Mouse (Mus musculus) adrenal gland, postnatal 14 days (tissue): ENCODE data around the gene Gm39566. TPM values are rescaled to one million over a fixed set of nuclear protein-coding genes. Genes with fewer than 3 reads are reported as not detected.
A peak's percentile ranks its signal among the peaks of the same experiment; 100 is the strongest.
"Not testable (repeated sequence)": the region's sequence is repeated elsewhere in the genome, so short reads cannot be mapped to it uniquely, and the experiment has no call there.

ENCODE experiments used
- DNase-seq: peaks from one replicate; pipeline ENCODE4 v3.0.0; 2021; ENCODE audit warnings: mixed read lengths
- long read RNA-seq, 2 experiments: library from polyadenylated mRNA; stranded (forward); transcript quantifications; one replicate each; pipeline ENCODE4 v2.0.0; 2021
- total RNA-seq: library from RNA; stranded (reverse); gene quantifications from 2 replicates; pipeline ENCODE4 v1.2.3, GENCODE M21; 2021

Gene Gm39566
- total RNA-seq: not detected in 2 replicates
- long read RNA-seq, experiment 1: 0 reads
- long read RNA-seq, experiment 2: 0 reads

- DNase-seq: no peak
Measured at GRCm38 (mm10) chr11:69815155-69815554, at the start of gene Gm39566. TSS of gene Gm39566 (minus strand) at chr11:69815298.

GRCm38 (mm10) chr11:69864138-69864860 lies 49.2 kb upstream of the Gm39566 start:
- DNase-seq: no peak

GRCm38 (mm10) chr11:69863729-69864128 lies 48.6 kb upstream of the Gm39566 start:
- DNase-seq: not testable (repeated sequence)

- DNase-seq: no peak
Measured at GRCm38 (mm10) chr11:69858113-69858998, 43.3 kb upstream of the Gm39566 start, which contains the start of gene Tnk1. TSS of gene Tnk1 (minus strand) at chr11:69858730.

- peak; percentile 73 for DNase-seq
Measured at GRCm38 (mm10) chr11:69855347-69855746, 40.2 kb upstream of the Gm39566 start.

DNA sequence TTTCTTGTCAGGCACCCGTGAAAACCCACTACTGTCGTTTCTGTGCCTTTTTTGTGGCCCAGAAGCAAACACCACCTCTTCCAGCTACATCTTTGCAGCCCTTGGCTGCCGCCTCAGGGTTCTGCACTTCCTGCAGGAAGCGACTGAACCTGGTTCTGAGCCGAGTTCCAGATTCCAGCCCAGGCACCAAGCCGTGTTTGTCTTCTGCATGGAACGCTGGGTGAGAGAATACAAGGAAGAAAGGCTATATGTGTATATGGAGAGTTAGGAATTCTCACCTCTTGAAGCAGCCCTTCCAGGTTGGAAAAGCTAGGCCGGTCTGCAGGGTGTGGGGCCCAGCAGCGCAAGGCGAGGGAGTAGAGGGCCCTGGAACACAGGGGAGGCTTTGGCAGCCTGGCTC lies 39.6 kb upstream of the Gm39566 start:
- DNase-seq: no peak

DNA sequence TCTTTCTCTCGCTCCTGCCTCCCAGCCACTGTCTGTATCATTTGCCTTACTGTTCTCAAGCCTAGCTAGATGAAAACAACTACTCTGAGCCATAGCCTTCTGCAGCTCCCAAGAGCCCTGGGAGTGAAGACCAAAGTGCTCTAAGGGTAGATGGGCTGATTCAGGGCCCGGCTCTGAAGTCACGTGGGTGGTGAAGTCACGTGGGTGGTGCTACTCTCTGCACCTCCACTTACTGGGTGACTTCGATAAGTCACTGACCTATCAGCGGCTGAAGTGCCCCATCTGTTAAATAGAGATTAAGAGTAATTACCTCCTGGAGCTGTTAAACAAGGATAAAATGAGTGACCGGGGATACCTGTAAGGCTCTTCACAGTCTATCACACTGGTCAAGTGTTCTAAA lies 38.9 kb upstream of the Gm39566 start:
- DNase-seq: no peak

DNA sequence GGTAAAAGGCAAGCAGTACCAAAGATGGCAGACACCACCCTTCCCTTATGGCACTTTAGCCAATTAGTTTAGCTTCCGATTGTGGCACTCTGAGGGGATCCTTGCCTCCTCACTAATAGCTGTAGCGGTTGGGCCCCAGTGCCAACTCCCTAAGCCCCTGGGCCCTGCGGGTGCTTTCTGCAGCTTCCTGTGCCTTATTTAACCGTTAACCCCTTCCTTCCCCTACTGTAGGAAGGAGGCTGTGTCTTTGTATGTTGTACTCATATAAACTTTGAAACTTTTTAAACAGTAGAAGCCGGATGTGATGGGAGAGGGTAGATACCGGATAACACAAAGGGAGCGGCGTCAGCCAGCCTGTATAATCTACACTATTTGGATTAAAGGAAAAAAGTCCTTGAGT lies 35.7 kb upstream of the Gm39566 start:
- DNase-seq: no peak

DNA sequence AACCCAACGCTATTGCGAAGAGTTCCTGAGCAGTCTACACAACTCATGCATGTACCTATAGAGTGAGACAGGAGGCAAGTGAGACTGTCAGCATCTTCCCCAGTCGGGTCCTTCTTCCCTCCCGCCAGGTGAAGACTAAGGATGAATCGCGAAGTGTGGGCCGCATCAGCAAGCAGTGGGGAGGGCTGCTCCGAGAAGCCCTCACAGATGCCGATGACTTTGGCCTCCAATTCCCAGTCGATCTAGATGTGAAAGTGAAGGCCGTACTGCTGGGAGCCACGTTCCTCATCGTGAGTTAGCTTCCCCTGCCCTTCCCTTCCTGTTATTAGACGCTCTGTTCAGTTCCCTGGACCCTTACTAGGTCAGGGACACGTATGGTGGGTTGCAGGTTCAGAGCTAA lies 34.8 kb upstream of the Gm39566 start:
- no peak for DNase-seq

GRCm38 (mm10) chr11:69849128-69849527 lies 34.0 kb upstream of the Gm39566 start:
- no peak for DNase-seq

DNA sequence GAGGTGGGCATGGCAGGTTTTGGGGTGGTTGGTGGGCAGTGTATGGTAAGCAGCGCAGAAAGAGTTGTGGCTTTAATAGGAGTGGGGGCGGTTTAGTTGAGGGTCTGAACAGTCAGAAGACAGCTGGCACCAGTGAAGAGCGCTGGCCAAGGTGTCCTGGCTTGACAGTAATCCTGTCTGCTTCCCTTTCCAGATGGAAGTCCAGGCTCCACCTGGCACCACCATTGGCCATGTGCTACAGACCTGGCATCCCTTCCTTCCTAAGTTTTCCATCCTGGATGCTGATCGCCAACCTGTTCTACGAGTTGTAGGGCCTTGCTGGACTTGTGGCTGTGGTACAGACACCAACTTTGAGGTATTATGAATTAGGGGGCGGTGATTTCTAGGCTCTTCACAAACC lies 32.9 kb upstream of the Gm39566 start:
- no peak for DNase-seq

DNA sequence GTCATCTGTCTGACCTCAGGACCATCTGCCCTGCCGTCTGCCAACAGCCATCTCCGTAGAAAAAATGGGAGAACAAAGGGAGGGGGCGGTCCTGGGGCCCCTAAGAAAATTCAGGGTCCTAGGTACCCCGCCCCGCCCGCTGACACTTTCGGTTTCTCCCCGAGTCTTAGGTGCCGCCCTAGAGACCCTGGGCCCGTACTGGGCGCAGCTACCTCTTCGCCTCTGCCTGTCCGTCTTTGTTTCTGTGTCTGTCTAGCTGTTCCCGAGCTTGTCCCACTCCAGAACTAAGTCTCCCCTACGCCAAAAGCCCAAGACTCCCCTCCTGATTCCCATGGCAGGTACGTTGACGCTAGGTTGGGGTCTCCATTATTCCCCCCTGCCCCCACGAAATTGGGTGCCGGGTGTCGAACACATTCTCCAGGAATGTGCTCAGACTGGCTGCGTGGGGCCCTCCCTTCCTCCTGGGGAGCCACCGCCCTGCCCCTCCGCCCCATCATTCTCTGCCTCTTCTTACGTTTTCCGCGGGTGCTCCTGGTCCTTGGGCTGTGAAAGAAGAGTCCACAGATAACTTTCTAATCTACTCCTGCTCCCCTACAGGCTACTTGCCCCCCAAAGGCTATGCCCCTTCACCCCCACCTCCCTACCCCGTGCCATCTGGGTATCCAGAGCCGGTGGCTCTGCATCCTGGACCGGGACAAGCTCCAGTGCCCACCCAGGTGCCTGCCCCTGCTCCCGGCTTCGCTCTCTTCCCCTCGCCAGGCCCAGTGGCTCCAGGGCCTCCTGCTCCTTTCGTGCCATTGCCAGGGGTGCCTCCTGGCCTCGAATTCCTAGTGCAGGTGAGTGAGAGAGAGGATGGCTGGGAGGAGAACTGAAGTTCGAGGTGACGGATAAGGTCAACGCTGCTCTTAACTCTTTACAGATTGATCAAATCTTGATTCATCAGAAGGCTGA lies 31.9 kb upstream of the Gm39566 start:
- DNase-seq: no peak

- peak; percentile 96 for DNase-seq
Measured at GRCm38 (mm10) chr11:69846198-69846680, 31.1 kb upstream of the Gm39566 start, which contains the start of gene Plscr3. TSS of gene Plscr3 (plus strand) at chr11:69846376.

DNA sequence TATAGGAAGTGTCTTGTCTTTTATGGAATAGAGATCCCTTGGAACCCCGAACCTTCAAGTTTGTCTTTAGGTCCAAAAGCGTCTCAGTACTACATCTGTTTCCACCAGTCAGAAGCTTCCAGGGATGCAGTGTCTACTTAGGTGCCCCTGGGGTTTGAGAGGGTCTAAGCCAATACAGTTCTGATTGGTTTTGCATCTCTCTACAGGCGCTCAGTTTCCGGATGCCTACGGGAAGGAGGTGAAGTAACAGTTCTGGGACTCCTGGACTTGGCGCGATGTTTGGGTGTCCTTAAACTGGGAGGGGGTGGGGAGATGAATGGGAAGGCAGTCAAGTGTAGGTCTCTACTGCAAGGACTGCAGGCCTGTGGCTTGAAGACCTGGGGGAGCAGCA lies 23.6 kb upstream of the Gm39566 start:
- peak; percentile 38 for DNase-seq

GRCm38 (mm10) chr11:69837952-69838713 lies 23.0 kb upstream of the Gm39566 start, which contains the start of gene Tmem256:
TSS of gene Tmem256 (plus strand) at chr11:69838514.
- peak; percentile 96 for DNase-seq

DNA sequence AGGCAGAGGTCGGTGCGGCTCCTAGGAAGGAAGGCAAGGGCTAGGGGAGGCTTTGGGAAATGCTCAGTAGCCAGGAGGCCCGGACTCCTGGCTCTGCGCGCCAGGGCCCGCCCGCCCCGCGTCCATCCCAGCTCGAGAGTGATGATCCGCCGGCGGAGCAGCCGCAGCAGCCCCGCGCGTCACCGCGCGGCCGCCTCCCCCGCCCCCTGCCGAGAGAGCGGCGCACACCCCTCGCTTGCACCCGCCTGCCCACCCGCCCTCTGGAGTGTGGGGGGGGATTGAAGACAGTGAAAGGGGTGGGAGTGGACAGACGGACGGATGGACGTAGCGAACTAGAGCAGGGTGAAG lies 22.5 kb upstream of the Gm39566 start, which contains the start of gene Nlgn2:
Nlgn2 (minus strand) TSS at position 181 of the 348 bp plus-strand sequence.
- DNase-seq: peak; percentile 86

DNA sequence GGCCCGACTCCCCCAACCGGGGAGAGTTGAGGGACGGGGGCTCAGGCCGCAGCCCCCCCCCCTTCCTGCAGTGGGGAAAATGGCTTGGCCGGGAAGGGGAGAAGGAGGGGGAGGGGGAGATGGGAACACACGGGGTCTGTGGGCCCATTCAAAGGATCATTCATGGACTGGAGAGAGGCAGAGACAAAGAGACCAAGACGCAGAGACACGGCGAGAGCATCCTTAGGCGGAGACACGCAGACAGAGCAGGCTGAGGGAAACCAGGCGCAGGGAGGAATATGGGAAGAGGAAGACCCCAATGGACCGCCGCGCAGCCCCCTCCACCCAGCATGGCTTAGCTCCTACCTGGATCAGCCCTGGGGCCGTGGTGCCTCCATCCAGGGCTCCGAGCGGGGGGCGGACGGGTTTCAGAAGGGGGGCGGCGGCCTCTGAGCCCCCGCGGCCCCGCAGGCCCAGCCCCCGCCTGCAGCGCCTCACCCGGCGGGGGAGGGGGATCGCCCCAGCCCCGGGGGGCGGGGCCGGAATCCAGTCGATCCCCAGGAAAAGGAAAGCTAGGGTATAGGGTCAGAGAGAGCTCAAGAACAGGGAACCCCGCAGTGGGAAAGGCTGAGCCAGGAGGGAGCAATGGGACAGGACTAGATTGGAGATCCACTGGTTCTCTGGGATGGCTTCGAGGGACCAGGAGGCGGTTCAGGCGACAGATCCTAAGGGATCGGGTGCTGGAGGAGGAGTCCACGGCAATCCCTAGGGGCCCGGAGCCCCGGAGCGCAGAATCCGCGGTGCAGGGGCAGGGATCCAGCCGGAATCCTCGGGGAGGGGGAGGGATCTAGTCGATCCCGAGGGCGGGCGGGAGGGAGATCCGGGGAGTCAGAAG lies 21.8 kb upstream of the Gm39566 start:
- DNase-seq: peak; percentile 58

DNA sequence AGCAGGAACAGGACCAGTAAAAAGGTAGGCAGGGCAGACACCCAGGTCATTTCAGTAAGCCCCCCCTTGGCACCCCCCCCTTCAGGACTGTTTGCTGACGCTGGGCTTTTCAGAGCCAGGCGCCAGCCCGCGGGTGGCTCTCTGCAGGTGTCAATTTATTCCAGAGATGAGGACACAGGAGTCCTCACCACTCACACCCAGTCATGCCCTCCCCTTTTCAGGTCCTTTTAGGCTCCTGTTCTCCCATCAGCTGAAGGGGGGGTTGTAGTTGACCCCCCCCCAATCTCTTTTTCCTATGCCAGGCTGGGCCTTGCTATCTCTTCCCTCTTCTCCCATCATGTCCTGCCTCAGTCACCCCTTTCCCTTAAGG lies 20.9 kb upstream of the Gm39566 start:
- DNase-seq: no peak

DNA sequence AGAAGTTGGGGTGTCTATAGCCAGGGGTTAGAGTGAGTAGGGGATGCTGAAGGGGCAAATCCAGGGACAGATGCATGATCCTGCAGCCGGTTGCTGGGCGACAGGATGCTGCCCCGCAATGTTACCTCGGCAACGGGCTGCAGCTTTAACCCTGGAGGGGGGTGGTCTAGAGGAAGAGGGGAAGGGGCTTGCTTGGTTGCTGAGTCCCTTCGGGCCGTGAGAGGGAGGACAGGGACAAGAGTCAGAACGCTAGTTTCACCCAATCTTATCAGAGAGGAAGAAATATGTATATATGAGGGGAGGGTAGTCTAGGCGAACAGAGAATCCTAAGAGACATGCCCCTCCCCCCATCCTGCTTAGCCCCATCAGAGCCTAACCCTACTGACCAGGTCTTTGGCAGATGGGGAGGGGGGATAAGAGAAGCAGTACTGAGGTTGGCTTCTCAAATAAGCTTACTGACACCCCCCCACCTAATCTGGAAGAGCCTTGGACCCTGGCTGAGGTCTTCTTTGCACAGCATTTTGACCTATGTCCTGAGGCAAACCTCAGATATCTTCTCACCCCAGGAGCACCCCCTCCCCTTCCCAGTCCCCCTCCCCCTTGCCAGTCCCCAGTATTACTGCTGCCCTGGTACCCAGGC lies 20.3 kb upstream of the Gm39566 start:
- no peak for DNase-seq
